Mouse (Mus musculus) midbrain, embryonic 10.5 days (tissue): ENCODE measurements at regions not wholly inside any gene's neighbourhood (a gene's known extent, or its start where the extent isn't known, plus 50 kb on each side); places are given as distances from the start of the nearest gene placed in this dataset. TPM values are rescaled to one million over a fixed set of nuclear protein-coding genes. Genes with fewer than 3 reads are reported as not detected.

ENCODE experiments used
- DNase-seq: peaks from one replicate; pipeline ENCODE4 v3.0.0-alpha.2; 2017; ENCODE audit warnings: low spot score
- H3K27ac ChIP-seq: fragments of 300-500 bp; sonication (generic); replicated peaks from 2 replicates; pipeline ENCODE4 v1.5.1; 2016; ENCODE audit warnings: mild to moderate bottlenecking
- H3K27me3 ChIP-seq: fragments of 300-500 bp; sonication (generic); 2 replicates; pipeline ENCODE4 v1.6.1; 2016; ENCODE audit warnings: low read depth, mild to moderate bottlenecking; ENCODE audit not compliant: poor library complexity, severe bottlenecking
- H3K36me3 ChIP-seq: fragments of 300-500 bp; sonication (generic); 2 replicates; pipeline ENCODE4 v1.6.1; 2016; ENCODE audit warnings: mild to moderate bottlenecking, moderate library complexity
- H3K4me1 ChIP-seq: fragments of 300-500 bp; sonication (generic); 2 replicates; pipeline ENCODE4 v1.6.1; 2016
- H3K4me3 ChIP-seq: fragments of 300-500 bp; sonication (generic); 2 replicates; pipeline ENCODE4 v1.5.1; 2016; ENCODE audit warnings: mild to moderate bottlenecking, moderate library complexity
- H3K9me3 ChIP-seq: fragments of 300-500 bp; sonication (generic); replicated peaks from 2 replicates; pipeline ENCODE4 v1.6.1; 2016; ENCODE audit warnings: mild to moderate bottlenecking
- WGBS: fragments of 180-500 bp; shearing (Covaris S2); methylation state at CpG from one replicate; pipeline ENCODE4 v1.1.7; 2016; 5-methylcytosine and 5-hydroxymethylcytosine counted together
- microRNA-seq: library from miRNA; unstranded; fragments of <30 nt; microRNA quantifications from one replicate; pipeline ENCODE4, GENCODE M21; 2017

DNA sequence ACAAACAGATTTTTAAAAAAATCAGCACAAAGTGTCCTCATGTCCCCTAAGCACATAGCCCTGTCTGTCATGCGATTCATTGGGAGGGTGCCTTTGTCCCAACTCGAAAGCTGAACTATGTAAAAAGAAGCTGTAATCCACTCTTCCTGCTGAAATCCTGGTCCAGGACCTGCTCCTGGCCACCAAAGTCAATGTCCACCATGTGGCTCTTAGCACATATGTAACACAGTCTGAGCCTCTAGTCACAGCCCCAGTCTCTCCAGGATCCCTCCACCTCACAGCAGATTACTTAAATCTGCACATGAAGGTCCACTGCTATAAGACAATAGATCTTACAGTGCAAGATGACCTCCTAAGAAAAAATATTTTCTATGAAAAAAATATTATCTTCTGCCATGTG is 108.5 kb upstream of the Fam19a5 start:
- no peak for DNase-seq
- H3K27me3 ChIP-seq = no peaks in the 10 kb centered on the region
- no peaks in the 10 kb centered on the region for H3K9me3 ChIP-seq
- no peak overlapping the region for H3K27ac ChIP-seq
- H3K4me3 ChIP-seq = no peak overlapping the region
- H3K4me1 ChIP-seq = no peaks in the 10 kb centered on the region
- WGBS = 98% methylated on average over 2 of the region's 2 CpGs
- no peaks in the 10 kb centered on the region for H3K36me3 ChIP-seq

DNA sequence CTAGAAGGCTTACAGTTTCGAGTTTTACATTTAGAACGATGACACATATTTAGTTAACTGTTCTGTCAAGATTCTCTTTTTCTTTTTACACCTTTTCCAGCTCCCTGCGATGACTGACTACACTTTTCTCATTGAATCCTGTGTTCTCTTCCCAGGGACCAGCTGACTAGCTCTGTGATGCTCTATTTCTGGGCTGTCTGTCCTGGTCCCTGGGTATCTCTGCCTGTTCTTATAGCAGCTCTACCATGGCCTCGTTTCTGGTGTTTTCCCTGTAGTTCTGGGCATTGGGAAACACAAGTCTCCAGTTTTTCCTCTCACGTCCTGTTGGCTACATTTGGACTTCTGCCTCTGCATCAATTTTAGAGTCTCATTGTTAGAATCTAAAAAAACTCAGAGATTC is 106.5 kb upstream of the Fam19a5 start:
- Histone ChIP-seq H3K9me3 (no peaks in the 10 kb centered on the region), H3K4me3 (no peak overlapping the region), H3K4me1 (no peaks in the 10 kb centered on the region), H3K36me3 (no peaks in the 10 kb centered on the region), H3K27ac (no peak overlapping the region), H3K27me3 (no peaks in the 10 kb centered on the region)
- 87% methylated on average over 5 of the region's 5 CpGs for WGBS
- no peak for DNase-seq

DNA sequence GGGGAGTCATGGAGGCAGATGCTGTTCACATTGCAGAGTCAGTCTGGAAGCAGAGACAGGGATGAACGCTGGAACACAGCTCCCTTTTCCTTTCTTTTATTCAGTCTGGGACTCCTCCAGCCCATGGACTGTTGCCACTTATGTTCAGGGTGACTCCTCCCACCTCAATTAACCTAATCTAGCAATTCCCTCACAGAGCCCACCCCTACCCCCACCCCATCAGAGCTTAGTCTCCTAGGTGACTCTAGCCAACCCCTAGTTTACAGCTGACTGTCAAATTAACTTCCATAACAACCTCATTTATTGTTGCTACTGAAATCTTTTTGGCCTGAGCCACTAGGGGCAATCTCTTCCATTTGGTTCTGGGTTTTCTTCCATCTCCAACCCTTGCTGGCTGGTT is 85.2 kb upstream of the Fam19a5 start:
- DNase-seq = no peak
- Histone ChIP-seq H3K27ac (no peak overlapping the region), H3K27me3 (no peaks in the 10 kb centered on the region), H3K4me1 (no peaks in the 10 kb centered on the region), H3K36me3 (no peaks in the 10 kb centered on the region), H3K9me3 (no peaks in the 10 kb centered on the region), H3K4me3 (no peak overlapping the region)
- 19% methylated on average over 1 of the region's 1 CpGs for WGBS

DNA sequence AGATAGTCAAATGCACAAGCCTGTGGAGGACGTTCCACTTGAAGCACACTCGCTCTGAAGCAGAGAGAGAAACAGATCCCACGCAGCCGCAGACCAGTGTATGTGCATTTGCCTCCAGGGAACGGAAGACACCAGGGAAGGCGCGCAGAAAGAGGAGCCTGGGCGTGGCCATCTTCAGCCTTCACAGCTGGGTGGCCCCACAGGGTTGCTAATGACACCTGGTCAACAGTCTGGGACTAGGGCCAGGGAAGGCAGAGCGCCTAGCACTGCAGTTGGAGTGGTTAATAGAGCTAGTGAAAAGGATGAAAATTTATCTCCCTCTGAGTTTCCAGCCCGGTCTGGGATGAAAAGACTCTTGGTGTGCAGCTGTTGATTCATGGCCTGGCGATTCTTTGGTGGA is 67.9 kb upstream of the Fam19a5 start:
- H3K27me3 ChIP-seq = no peaks in the 10 kb centered on the region
- no peaks in the 10 kb centered on the region for H3K4me1 ChIP-seq
- no peak overlapping the region for H3K27ac ChIP-seq
- 62% methylated on average over 11 of the region's 11 CpGs for WGBS
- no peak for DNase-seq
- H3K36me3 ChIP-seq = no peaks in the 10 kb centered on the region
- H3K9me3 ChIP-seq = no peaks in the 10 kb centered on the region
- no peak overlapping the region for H3K4me3 ChIP-seq

DNA sequence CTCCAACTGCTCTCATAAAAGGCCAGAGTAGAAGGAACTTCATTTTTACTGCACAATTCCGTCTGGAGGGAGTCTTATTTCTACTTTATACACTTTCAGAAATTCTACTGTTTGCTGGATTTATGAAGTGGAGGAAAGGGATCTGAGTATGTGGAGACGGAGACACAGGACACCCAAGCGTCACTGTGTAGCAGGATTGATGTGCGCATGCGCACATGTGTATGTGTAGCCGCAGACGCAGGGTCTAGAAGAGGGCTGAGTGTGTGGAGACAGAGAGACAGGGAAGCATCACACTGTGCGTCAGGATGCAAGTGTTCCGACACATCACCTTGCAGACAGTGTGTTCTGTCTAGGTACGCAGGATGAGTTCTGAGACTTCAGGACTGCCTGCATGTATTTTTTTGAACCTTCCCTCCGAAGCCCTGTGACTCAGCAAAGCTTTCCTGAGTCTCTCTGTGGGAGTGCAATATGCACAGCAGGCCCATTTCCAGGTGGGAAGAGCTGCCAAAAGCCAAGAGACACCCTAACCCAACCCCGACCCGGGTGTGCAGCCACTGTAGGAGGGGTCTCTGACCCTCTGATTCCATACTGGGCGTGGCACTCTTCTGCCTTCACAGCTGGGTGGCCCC is 67.1 kb upstream of the Fam19a5 start:
- Histone ChIP-seq H3K4me3 (no peak overlapping the region), H3K27ac (no peak overlapping the region), H3K27me3 (no peaks in the 10 kb centered on the region), H3K36me3 (no peaks in the 10 kb centered on the region), H3K9me3 (no peaks in the 10 kb centered on the region), H3K4me1 (no peaks in the 10 kb centered on the region)
- DNase-seq = no peak
- WGBS = 86% methylated on average over 14 of the region's 14 CpGs

DNA sequence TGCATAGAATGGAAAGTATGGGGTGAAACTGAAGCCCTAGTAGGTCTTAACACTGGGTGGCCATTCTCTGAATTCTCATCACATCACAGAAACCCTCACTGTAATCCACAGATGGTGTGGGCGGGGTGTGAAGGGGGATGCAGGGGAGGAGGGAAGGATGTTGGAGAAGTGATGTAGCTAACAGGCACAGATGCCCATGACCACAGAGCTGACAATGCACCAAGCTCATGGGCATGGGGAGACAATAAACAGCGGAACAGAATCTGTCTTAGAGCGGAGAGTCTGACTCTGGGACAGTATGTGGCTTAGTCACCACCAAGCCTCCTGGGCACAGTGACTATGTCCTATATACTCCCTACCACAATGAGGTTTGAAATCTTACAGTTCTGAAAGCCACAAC is 63.3 kb upstream of the Fam19a5 start:
- no peak for DNase-seq
- H3K36me3 ChIP-seq = no peaks in the 10 kb centered on the region
- H3K27me3 ChIP-seq = no peaks in the 10 kb centered on the region
- H3K4me3 ChIP-seq = no peak overlapping the region
- H3K4me1 ChIP-seq = 0 out of 2 replicates have a peak, but pooled peaks cover 4% of the 10 kb centered on the region
- WGBS = 85% methylated on average over 3 of the region's 3 CpGs
- H3K9me3 ChIP-seq = no peaks in the 10 kb centered on the region
- no peak overlapping the region for H3K27ac ChIP-seq

Small RNA genes lying in the stretch of these regions (microRNA-seq; reads per million reads assigned to microRNA genes)
- not detected for gene Gm23416
